Mouse (Mus musculus) limb, embryonic 14.5 days (tissue): ENCODE data around the gene Kif26b. TPM values are rescaled to one million over a fixed set of nuclear protein-coding genes. Genes with fewer than 3 reads are reported as not detected.

Experiments
- ATAC-seq: fragments of 200-750 bp; cut with Nextera tagmentation; 2 replicates; pipeline ENCODE4 v1.8.0; 2017; ENCODE audit warnings: low read depth, moderate number of reproducible peaks, moderate TSS enrichment; ENCODE audit not compliant: low FRiP score
- DNase-seq: peaks from one replicate; pipeline ENCODE4 v3.0.0-alpha.2; 2015; ENCODE audit warnings: low spot score
- H3K27ac ChIP-seq: fragments of 300-500 bp; sonication (generic); replicated peaks from 2 replicates; pipeline ENCODE4 v1.5.1; 2014; ENCODE audit warnings: low read depth, mild to moderate bottlenecking, low read length, moderate library complexity, mixed read lengths
- H3K27me3 ChIP-seq: fragments of 300-500 bp; sonication (generic); 2 replicates; pipeline ENCODE4 v1.6.1; 2014; ENCODE audit warnings: low read length, mixed read lengths; ENCODE audit not compliant: control insufficient read depth, insufficient read depth
- H3K36me3 ChIP-seq: fragments of 300-500 bp; sonication (generic); 2 replicates; pipeline ENCODE4 v1.6.1; 2014; ENCODE audit warnings: mild to moderate bottlenecking, low read length, moderate library complexity, mixed read lengths; ENCODE audit not compliant: control insufficient read depth, insufficient read depth
- H3K4me1 ChIP-seq: fragments of 300-500 bp; sonication (generic); 2 replicates; pipeline ENCODE4 v1.6.1; 2014; ENCODE audit warnings: antibody characterized with exemption, low read length, mixed read lengths; ENCODE audit not compliant: control insufficient read depth, insufficient read depth
- H3K4me2 ChIP-seq: fragments of 300-500 bp; sonication (generic); replicated peaks from 2 replicates; pipeline ENCODE4 v1.6.1; 2014; ENCODE audit warnings: low read depth, mild to moderate bottlenecking, low read length, moderate library complexity; ENCODE audit not compliant: severe bottlenecking
- H3K4me3 ChIP-seq: fragments of 300-500 bp; sonication (generic); replicated peaks from 2 replicates; pipeline ENCODE4 v1.5.1; 2014; ENCODE audit warnings: low read length
- H3K9ac ChIP-seq: fragments of 300-500 bp; sonication (generic); 2 replicates; pipeline ENCODE4 v1.6.1; 2014; ENCODE audit warnings: mild to moderate bottlenecking, low read depth, low read length, moderate library complexity; ENCODE audit not compliant: severe bottlenecking
- H3K9me3 ChIP-seq: fragments of 300-500 bp; sonication (generic); 2 replicates; pipeline ENCODE4 v1.6.1; 2016; ENCODE audit warnings: low read length; ENCODE audit not compliant: control insufficient read depth
- POLR2A ChIP-seq: fragments of 200-500 bp; IDR thresholded peaks from 2 replicates; pipeline ENCODE4 v1.8.0; 2012; ENCODE audit warnings: inconsistent platforms, mild to moderate bottlenecking, moderate library complexity, borderline replicate concordance; ENCODE audit not compliant: insufficient read depth, insufficient read length; ENCODE audit errors: extremely low read depth
- WGBS: fragments of 180-500 bp; shearing (Covaris S2); extraction: QIAGEN DNeasy Blood & Tissue Kit; methylation state at CpG from one replicate; pipeline ENCODE4 v1.1.7; 2014; 5-methylcytosine and 5-hydroxymethylcytosine counted together
- polyA plus RNA-seq, 2 experiments: library from polyadenylated mRNA; depleted of rRNA in 1 of 2; stranded (reverse) in 1 of 2; unstranded in 1 of 2; fragments of >200 nt; fragmentation: Nextera tagmentation in 1 of 2; extraction: Ambion mirVana in 1 of 2; gene quantifications; 2 replicates each; pipeline versions ENCODE4 v1.2.1 to v1.2.3; 2012 to 2014

Gene Kif26b
- polyA plus RNA-seq, 2 experiments: 8.7 to 8.8 TPM

DNA sequence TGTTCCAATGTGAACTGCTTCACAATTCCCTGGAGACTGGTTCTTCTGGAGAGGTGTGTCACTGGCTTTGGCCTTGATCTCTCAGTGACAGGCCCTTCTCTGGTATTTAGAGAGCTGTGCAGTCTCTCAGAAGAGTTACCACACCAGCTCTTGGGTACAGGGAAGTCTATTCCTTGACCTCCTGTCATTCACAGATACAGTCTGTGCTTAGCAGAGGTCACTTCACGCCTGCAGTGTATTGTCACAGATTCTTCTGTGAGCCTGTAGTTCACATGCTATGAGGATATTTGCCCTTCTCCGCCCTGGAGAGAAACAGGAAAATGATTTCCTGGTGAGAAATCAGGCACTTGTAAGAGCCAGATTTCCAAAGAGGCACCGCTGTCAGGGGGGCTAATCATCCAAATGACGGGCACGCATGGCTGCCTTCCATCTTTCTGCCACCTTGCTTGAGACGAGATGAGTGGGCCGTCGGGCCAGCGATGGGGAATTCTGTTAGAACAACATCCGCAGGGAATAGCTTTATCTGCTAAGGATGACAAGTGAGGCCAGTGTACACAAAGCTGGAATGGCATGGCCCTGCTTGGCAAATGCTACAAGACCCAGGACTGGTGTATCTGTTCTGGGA lies 309.9 kb downstream of the Kif26b start:
- Histone ChIP-seq H3K36me3 (no peaks in the 10 kb centered on the region), H3K4me1 (peaks cover 11% of the 10 kb centered on the region), H3K27me3 (no peaks in the 10 kb centered on the region), H3K27ac (no peak overlapping the region), H3K4me3 (no peak overlapping the region), H3K4me2 (no peak overlapping the region), H3K9me3 (no peaks in the 10 kb centered on the region), H3K9ac (no peak overlapping the region)
- DNase-seq: no peak
- no peak for ATAC-seq
- whole genome bisulfite sequencing: 86% methylated on average over 10 of the region's 10 CpGs
- TF ChIP-seq POLR2A: no peak

DNA sequence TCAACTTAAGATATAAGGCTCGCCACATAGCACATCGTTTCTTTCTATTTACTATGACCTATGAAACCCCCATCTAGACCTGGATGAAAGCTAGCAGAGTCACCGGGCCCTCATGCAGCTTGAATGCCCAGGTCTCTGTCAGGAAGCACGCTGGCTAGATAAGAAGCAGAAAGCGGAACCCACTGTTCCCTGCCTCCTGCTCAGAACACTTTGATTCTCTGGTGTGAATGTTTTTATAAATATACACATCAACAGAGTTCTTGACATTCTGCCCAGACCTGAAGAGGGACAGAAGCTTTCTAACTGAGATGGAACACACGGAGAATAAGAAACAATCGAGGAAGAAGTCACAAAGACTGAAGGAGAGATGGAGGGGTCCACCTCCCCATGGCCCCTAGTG lies 311.4 kb downstream of the Kif26b start:
- H3K4me3 ChIP-seq: no peak overlapping the region
- no peak overlapping the region for H3K4me2 ChIP-seq
- no peak overlapping the region for H3K27ac ChIP-seq
- DNase-seq (no peak), ATAC-seq (no peak)
- 88% methylated on average over 7 of the region's 7 CpGs for WGBS
- no peaks in the 10 kb centered on the region for H3K27me3 ChIP-seq
- H3K36me3 ChIP-seq: no peaks in the 10 kb centered on the region
- H3K4me1 ChIP-seq: peaks cover 11% of the 10 kb centered on the region
- H3K9ac ChIP-seq: no peak overlapping the region
- no peak for TF ChIP-seq POLR2A
- no peaks in the 10 kb centered on the region for H3K9me3 ChIP-seq

DNA sequence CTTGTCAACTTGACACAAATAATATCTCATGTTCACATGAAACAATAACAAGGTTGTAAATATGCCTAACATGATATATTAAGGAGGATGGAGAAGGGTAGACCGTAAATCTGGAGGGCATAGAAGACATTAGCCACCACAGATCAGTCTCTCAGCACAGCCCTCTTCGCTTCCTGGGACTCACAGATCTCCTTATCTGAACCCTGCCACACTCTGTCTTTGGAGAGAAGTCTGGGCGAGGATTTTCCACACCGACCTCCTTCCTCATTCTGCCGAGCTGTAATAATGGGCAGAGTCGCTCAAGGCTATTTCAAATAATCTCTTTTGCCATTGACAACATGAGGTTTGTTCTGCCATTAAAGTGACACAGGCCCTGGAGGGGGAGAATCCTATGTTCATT lies 315.9 kb downstream of the Kif26b start:
- DNase-seq (no peak), ATAC-seq (no peak)
- H3K27me3 ChIP-seq: no peaks in the 10 kb centered on the region
- H3K9ac ChIP-seq: no peak overlapping the region
- WGBS: 91% methylated on average over 6 of the region's 6 CpGs
- no peaks in the 10 kb centered on the region for H3K9me3 ChIP-seq
- H3K4me2 ChIP-seq: no peak overlapping the region
- no peak overlapping the region for H3K4me3 ChIP-seq
- H3K36me3 ChIP-seq: no peaks in the 10 kb centered on the region
- no peak overlapping the region for H3K27ac ChIP-seq
- TF ChIP-seq POLR2A: no peak
- peaks cover 20% of the 10 kb centered on the region for H3K4me1 ChIP-seq

DNA sequence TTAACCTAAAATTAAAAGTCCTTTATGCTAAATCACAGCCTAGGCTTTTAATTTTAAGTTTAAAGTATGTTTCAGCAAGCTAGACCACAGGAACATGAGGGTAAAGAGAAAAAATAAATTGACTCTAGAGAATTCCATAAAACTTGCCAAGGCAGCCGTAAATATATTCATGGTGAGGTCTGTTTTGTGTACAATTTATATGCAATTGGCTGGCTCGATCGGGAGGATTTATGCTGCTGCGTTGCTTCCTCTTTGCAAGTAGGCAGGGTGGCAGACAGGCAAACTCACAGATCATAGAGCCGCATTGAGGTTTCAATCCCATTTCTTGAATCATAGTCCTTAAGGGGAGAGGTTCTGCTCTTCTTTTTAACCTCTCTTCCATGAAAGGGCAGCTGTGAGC lies 318.6 kb downstream of the Kif26b start:
- Histone ChIP-seq H3K36me3 (0 out of 2 replicates have a peak, but pooled peaks cover 2% of the 10 kb centered on the region), H3K4me2 (no peak overlapping the region), H3K4me1 (peaks cover 15% of the 10 kb centered on the region), H3K4me3 (no peak overlapping the region), H3K9ac (no peak overlapping the region), H3K9me3 (no peaks in the 10 kb centered on the region), H3K27me3 (no peaks in the 10 kb centered on the region), H3K27ac (no peak overlapping the region)
- DNase-seq (no peak), ATAC-seq (no peak)
- no peak for TF ChIP-seq POLR2A
- 36% methylated on average over 5 of the region's 5 CpGs for WGBS

DNA sequence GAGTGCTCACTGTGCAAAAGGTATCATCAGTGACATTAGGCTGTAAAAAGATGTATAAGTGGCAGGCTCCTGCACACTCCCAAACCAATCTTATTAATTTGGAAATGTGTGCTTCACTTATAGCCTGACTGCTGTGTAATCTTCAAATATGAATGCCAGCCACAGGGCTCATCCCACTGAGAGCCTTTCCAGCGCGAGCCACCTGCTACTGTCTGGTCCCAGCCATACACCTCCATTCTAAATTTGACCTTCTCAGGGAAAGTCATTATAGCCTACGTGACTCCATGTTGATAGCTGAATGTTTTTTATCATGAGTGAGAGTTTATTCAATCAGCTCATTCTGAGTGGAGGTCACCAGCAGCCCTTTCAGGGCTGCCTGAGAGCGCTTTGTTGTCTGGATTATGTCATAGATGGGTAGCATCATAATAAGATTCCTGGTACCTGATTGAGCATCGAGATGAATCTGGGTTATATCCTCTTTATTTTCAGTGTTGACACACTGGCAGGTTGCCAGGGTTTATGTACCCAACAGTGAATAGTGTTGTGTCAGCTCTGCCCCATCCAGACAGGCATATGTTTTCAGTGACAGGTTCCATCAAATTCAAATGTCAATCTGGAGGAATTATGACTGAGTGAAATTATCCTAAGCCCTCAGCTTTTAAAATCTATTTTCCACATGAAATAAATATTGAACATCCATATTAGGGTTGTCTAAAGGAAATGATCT lies 319.6 kb downstream of the Kif26b start:
- 92% methylated on average over 5 of the region's 5 CpGs for WGBS
- H3K4me1 ChIP-seq: peaks cover 8% of the 10 kb centered on the region
- no peak overlapping the region for H3K4me3 ChIP-seq
- TF ChIP-seq POLR2A: no peak
- H3K4me2 ChIP-seq: no peak overlapping the region
- no peaks in the 10 kb centered on the region for H3K9me3 ChIP-seq
- H3K27me3 ChIP-seq: no peaks in the 10 kb centered on the region
- H3K36me3 ChIP-seq: 0 out of 2 replicates have a peak, but pooled peaks cover 2% of the 10 kb centered on the region
- ATAC-seq: no peak
- H3K9ac ChIP-seq: no peak overlapping the region
- no peak overlapping the region for H3K27ac ChIP-seq
- no peak for DNase-seq

DNA sequence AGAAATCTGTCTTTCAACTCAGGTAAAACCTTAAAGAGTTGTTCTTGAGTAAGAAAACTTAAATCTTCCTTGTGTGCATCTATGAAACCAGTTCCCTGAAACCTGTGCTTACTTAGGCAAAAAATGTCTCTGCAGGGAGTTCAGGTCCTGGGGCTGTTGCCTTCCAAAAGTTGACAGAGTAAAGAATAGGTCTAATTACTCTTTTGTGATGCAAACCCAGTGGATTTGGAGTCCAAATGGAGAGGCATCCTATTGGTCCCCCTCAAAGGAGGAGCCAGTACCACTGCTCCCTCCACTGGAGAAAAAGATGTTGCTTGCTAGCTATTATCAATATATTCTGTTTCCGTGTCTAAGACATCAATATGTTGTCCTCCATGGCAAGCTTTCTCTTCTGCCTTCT lies 321.6 kb downstream of the Kif26b start:
- Histone ChIP-seq H3K9me3 (no peaks in the 10 kb centered on the region), H3K27me3 (no peaks in the 10 kb centered on the region), H3K4me3 (no peak overlapping the region), H3K9ac (no peak overlapping the region), H3K27ac (no peak overlapping the region), H3K36me3 (0 out of 2 replicates have a peak, but pooled peaks cover 2% of the 10 kb centered on the region), H3K4me2 (no peak overlapping the region), H3K4me1 (peaks cover 10% of the 10 kb centered on the region)
- no peak for TF ChIP-seq POLR2A
- WGBS: 58% methylated on average over 1 of the region's 1 CpGs
- no peak for DNase-seq
- no peak for ATAC-seq
